Mouse (Mus musculus): Measurements from ENCODE around the gene Trmt1.
A peak's percentile ranks its signal among the peaks of the same experiment; 100 is the strongest.

The Trmt1 gene

DNA sequence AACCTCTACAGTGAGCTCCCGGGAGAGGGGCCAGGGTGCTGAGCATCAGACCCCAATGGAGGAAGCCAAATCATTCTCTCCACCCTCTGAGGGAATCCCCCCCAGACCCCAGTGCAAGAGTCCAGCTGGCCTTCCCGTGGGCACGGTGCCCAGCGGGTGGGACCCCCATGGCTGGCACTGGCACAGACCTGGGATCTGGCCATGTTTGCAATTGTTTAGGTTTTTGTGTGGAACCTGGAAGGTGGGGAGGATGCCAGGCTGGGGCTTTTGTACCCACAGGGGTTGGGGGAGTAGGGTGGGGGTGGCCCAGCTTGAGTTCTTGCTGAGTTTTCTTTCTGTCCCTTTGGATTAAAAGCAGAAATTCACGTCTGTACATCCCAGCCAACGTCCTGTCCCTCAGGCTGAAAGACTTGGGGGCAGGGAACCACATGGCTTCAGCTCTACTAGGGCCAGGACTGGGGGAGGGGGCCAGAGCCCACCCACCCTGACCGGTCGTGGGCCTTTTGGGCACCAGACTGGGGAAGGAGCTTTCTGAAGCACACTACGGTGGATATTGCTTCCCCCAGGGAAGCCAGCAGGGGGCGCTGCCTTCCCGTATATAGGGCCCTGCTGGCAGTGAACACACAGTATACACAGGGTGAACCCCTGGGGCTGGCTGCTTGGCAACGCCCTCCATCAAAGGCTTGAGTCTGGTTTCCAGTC lies 22.8 kb downstream of the Trmt1 start:
- DNase-seq (ENCODE audit: low read depth, low spot score), result no peak

DNA sequence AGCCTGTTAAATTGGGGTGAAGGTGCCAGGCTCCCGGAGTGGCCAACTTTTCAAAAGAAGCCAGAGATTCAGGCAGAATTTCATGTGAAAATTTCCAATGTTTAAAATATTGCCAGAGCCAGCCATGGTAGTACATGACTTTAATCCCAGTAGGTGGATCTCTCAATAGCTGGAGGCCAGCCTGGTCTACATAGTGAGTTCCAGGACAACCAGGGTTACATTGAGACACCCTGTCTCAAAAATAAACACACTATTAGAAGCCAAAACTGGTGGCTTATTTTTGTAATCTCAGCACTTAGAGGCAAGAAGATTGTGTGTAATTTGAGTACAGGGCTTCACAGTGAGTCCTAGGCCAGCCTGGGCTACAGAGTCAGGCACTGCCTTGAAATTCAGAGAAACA lies 23.8 kb downstream of the Trmt1 start:
- no peak for DNase-seq (ENCODE audit: low read depth, low spot score)

DNA sequence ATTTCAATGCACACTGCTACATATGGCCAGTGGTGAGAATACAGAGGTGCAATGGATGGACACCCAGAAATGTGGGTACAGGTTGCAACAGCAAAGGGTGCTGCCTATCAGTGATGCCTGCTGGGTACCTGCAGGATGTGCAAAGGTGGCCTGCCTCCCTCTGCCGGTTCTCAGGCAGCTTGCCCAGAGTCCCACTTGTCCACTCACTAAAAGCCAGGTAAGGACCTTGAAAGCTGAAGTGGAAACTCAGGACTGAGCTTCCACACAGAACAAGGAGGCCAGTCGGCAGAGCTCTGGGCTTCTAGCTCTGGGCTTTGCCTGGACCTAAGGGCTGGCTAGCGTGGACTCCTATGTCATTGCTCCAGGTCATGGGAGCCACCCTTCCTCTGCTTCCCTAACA lies 25.2 kb downstream of the Trmt1 start:
- DNase-seq (ENCODE audit: low read depth, low spot score), result no peak

DNA sequence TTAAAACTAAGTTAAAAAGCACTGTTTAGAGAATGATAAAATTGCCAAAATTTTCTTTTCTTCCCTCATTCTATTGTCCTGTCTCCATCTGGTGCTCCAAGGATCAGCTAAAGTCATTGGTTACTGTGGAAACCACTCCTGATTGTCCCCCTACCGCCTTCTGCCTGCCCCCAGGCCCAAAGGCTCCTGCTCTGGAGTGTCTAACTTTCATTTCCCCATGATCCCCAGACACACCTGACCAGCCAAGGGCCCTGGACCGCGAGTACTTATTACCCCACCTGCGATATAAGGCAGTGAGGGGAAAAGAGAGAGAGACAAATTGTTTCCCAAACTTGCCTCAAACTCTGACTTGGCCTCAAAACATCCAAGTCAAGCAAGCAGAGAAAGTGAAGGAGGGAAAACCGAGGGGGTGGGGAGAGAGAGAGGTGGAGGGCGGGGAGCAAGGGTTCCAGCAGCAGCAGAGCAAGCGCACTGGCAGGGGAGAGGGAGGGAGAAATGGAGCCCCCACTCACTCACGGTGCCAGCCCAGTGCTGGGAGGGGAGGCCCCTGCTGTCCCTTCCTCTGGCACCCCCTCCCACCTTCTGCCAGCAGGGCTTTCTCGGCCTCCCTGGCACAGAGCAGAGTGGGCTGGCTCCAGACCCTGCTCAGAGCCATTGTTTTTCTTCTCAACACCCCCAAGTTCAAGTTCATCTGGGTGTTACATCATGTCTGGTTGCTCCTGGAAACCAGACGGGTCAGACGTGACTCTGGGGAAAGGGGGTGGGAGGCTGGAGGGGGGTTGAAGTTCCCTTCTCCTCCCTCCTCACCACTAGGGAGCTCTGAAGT lies 26.0 kb downstream of the Trmt1 start:
- no peak for DNase-seq (ENCODE audit: low read depth, low spot score)

DNA sequence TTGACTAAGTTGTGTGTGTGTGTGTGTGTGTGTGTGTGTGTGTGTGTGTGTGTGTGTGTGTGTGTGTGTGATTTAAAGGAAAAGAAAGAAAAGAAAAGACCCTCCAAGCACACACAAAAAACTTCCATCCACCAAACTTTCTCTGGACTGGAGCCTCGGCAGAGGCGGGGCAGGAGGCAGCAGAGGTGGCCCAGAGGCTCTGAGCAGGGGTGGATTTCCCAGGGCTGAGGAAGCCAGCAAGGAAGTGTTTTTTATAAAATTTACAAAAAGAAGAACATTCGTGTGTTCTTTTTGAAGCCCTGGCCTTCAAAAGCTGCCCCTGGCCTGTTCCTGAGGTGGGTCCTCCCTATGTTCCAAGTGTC lies 26.6 kb downstream of the Trmt1 start:
- no peak for DNase-seq (ENCODE audit: low read depth, low spot score)

DNA sequence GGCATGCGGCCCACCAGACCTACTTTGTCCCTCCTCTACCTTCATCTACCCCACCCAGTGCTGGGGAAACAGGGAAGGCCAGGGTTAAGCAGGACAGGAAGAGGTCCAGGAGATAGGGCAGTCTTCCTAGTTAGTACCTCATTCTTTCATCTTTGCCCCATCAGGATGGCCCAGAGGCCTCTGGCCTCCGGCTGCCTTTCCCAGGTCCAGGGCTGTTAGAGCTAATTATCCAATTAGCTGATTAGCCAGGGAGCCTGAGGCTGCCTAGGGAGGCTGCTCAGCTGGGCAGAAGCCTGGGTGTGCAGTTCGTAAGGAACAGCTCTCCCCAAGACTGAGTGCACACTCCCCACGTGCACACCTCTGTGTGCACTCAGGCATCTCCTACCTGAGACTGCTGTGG lies 27.3 kb downstream of the Trmt1 start:
- no peak for DNase-seq (ENCODE audit: low read depth, low spot score)

DNA sequence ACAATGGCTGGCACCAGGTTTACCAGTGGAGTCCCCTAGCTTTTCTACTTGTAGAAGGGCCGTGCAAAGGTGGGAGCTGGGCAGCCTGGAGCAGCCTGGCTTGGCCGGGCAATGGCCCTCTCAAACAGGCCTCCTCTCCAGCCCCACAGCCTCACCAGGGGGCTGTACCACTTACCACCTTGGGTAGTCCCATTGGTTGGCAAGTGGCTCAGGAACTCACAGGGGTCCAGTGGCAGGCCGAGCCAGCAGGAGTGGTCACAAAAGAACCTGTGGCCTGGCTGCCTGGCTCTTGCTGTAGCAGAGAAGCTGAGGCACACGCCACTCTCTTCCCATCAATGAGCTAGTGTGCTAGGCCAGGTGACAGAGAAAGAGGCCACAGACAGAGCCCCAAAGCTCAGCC lies 28.1 kb downstream of the Trmt1 start:
- DNase-seq (ENCODE audit: low read depth, low spot score), result no peak

DNA sequence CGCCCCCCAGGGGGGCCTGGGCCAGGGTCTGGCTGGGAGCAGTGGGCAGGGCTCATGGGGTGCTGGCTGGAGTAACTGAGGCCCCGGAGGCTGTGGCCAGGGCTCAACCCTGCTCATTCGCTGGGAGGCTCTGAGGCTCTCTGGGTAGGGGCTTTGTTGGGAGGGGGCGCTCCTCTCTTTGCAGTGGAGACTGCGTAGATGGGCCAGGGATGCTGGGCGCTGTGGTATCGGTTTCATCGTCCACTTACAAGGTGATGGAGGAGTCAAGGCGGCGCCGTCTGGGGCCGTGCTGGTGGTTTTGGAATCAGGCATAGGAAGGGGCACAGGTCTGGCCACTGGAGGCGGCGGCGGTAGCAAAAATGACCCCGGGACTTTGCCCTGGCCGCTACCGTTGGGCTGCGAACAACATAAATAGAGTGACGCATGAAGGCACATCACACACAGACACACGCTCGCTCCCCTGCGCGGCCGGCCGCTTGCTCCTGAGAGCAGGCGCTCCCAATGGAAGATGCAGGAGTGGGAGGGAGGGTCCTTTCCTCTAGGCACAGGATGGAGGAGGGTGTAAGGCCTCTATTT lies 29.9 kb downstream of the Trmt1 start:
- DNase-seq (ENCODE audit: low read depth, low spot score), result no peak

DNA sequence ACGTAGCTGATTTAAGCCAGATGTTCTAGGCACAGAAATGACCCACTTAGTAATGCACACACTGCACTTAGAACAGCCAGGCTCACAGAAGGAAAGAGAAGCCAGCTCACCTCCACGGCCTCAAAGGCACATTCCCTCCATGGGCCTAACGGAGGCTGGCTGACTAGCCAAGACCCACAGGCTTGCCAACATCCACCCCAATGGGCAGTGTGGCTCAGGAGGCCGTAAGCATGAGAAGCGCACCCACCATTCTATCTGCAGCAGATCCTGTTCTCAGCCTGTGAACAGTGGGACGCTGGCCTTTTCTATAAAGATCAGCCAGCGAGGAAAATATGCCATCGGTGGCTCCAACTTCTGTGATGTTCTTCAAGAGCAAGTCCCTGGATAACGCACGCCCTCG lies 30.7 kb downstream of the Trmt1 start:
- no peak for DNase-seq (ENCODE audit: low read depth, low spot score)

DNA sequence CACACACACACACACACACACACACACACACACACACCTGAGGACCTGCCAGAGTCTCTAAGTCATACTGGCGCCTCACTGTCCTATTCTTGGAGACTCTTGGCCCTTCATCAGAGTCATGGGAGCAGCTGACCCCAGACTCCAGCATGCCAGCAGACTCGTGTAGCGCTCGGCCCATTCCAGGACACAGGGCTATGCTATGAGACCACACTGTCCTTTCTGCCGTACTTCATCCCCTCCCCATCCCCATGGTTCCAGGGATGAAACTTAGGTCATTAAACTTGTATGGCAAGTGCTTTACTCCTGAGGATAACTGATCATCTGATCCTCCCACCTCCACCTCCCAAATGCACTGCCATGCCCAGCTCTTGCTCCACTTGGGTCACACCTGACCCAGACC lies 32.4 kb downstream of the Trmt1 start:
- no peak for DNase-seq (ENCODE audit: low read depth, low spot score)

DNA sequence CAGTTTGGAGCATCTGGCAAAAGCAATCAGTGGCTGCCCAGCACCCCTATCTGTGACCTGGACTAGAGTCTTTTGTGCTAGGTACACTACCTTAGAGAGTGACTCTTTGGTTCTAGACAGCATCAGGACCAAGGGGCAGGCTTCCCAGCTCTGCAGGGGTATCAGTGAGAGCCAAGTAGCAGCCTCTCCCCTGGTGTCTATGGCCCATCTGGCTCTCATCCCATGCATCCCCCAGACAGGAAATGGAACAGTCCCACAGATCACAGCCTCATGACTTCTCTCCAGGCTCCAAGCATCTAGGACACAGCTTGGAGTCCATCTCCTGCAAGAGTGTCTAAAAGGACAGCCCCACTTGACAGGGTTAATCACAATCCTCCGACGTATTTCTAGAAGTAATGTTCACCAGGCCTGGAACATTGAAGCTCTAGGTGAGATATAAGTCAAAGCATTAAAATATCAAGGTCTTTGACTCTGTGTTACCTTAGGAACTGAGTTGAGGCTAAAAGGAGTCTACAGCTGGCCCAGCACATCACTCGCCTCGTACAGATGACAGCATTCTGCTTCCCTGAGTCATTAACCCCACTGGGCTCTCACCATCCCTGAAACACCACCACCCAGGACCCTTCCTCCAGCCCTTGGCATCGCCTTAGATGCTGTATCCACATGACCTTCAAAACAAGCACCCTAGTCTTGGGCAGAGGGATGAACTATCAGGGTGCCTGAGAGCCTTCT lies 33.0 kb downstream of the Trmt1 start:
- no peak for DNase-seq (ENCODE audit: low read depth, low spot score)

DNA sequence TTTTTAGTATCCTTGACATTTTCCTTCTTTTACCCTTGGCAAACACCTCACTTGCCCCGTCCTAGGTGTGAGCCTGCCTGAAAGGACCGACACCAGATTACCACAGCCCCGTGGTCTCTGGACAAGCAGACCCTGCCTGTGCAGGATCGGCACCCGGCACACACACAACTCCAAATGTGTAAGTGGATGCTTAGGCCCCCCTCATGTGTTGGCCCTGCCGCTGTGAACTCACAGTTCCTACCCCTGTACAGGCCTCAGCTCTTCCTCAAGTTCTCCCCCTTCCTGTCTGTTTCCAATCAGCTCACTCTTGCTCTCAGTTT lies 36.4 kb downstream of the Trmt1 start:
- DNase-seq (ENCODE audit: low read depth, low spot score), result no peak

DNA sequence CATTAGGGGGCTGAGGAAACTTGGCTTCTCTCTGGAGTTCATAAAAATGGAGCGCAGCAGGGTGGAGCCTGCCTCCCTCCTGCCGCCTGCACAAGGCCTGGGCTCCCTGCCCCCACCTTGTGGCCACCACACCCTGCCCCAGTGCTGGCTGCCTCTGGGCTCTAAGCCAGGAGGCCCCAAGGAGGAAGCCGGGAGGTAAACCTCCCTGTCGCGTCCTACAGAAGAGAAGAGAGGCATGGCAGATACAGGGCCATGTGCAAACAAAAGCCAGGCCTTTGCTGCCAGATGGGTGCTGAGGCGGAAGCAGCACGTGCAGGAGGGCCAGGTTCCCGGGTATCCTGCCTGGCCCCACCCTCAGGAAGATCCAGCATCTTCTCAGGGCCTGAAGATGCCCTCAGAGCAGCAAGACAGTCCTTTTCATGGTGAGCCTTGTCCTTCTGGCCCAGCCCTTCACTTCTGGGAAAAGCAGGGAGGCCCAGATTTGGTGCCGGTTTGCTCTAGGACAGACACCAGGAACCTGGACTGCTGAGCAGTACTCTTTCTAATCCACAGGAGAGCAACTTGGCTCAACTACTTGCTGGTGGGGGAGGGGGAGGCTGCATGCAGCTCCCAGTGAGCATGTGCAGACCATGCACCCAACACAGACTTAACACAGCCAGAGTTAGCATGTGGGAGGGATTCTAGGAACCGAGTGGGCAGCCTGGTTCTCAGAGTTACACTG lies 36.9 kb downstream of the Trmt1 start, which contains the start of gene G430095P16Rik:
TSS of gene G430095P16Rik (plus strand) at position 158 of the 721 bp plus-strand sequence.
- peak; percentile 63 for DNase-seq (ENCODE audit: low read depth, low spot score)

DNA sequence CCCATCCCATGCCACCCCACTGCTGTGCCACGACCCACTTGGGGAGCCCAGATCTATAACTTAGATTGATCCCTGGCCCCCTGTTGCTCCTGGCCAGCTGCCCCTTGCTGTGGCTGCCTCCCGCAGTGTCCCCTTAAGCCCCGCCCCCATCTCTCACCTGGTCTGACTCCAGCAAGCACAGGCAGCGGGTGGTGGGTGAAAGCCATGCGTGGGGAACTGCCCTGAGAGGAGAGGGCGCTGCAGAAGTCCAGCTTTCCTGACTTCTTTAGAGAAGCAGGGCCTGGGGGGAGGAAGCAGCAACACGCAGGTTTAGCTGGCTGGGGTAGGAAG lies 37.4 kb downstream of the Trmt1 start:
- DNase-seq (ENCODE audit: low read depth, low spot score), result no peak

DNA sequence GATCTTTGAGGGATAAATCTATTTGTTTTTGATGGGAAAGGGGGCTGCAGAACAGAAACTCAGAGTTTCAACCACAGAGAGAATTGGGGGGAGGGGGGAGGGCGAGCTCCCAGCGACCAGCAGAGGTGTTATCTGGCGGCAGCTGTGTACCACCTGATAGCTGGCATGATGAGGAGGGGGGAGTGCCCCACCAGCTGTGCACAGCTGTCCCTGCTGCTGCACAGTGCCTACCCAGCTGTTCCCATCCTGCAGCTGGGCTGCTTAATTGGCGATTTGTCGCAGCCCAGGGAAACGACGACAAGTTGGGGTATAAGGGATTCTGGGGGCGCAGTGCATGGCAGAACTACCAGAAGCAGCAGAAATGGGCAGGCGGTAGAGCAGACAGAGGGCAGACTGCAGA lies 38.6 kb downstream of the Trmt1 start:
- DNase-seq (ENCODE audit: low read depth, low spot score), result no peak

DNA sequence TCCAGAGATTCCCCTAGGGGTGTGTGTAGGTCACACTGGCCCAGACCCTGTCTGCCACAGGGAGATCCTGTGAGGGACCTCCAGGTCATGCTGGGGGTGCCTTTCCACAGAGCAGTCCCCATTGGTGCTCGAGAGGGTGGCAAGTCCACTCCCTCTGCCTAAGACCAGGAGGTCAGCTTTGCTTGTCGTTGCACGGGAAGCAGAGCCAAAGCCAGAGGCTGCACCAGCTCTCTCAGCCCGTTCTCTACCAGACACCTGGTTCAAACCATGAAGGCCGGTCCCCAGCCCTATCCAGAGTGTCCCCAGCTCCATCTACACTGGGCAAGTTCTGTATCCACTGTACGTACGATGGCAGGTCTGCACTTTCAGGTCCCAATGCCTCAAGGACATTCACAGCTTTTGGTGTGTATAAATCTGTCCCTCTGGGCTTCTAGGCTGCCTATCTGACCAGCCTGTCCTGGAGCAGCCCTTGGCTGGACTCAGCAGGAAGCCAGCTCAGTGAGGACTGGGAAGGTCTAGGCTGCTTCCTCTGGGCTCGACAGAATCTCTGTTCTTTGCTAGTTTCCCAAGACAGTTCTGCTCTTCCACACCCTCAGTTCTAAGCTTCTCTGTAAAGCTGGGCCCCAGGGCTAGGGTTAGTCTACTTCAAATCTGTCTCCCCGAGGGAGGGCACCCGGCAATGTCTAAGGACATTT lies 39.3 kb downstream of the Trmt1 start:
- no peak for DNase-seq (ENCODE audit: low read depth, low spot score)

DNA sequence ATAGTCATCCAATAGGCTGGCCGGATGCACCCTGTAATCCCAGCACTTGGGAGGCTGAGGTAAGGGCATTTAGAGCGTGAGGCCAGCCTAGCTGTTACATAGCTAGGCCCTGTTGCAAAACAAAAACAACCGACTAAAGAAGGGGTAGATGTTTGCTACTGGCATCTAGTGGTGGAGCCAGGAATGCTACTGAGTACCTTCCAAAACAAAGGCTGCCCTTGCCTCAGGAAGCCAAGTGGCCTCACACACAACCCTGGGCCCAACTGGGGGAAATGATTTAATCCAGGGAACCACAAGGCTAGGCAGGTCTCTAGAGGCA lies 39.8 kb downstream of the Trmt1 start:
- no peak for DNase-seq (ENCODE audit: low read depth, low spot score)

DNA sequence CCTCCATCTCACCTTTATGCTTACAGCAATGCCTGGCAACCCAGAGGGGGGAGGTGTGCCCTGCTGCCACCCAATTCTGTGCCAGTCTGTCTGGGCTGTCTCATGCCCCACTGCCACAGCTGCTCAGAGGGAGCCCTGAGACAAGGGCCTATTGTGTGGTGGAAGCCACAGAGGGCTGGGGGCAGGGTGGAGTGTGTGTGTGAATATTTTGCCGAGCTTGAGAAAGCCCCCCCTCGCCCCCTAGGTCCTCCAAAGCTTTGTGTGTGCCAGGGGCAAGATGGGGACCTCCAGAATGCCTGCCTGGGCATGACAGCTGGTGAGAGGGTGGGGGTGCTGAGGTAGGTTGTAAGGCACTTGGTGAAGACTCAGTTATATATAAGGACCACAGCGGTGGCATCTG lies 42.4 kb downstream of the Trmt1 start:
- no peak for DNase-seq (ENCODE audit: low read depth, low spot score)

DNA sequence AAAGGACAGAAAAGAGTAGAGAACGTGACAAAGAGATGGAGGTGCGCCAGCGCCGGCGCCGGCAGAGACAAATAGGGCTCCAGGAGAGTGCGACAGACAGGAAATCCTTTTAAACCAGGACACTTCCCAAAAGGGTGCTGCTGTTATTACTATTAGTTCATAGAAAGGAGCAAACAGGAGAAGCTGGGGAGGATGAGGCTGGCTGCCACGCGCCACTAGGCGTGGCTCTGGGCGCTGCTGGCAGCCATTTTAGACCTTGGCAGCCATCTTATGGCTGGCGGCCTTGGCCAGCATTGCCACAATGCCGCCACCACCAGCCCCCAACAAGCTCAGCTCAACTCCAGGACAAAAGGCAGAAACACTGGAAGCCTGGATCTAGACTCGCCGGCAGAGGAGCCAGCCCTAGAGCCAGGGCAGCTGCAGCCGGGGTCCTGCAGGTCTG lies 43.8 kb downstream of the Trmt1 start:
- no peak for DNase-seq (ENCODE audit: low read depth, low spot score)

DNA sequence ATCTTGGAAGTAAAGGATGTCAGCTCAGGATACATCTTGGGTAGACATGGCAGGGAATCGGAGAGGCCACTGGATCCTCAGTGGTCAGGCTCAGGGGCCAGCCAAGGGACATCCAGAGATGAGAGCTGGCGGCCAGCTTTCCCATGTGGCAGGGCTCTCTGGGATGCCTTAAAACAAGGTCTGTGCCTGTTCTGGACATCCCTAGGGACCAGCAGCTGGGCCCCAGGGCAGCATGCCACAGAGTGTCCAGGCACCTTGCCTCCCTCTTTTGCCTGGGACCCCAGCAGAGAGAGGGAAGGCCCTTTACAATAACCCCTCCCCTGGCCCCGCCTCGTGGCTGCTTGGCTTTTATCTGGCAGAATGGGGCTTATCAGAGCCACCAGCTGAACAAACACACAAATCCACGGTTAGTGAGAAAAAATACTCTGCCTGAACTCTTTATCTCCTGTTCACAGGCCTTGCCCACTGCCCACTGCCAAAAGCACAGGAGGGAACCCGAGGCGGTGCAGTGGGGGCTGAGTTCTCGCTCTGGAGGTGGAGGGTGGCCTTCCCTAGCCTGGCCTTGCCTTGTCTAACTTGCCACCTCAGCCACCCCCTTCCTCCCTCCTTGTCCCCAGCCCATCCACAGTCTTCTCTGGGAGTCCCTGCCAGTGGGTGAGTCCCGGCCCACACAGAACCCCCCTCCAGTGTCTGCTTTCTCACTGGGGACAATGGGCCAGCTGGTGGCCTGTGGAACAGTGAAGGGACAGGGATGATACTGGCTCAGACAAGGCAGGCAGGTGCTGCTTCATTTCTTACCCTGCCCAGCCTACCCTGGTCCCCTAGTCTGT lies 44.6 kb downstream of the Trmt1 start:
- DNase-seq (ENCODE audit: low read depth, low spot score), result no peak

Measured in telencephalon, adult 2 months (tissue).